Mouse (Mus musculus): Measurements from ENCODE around the gene Scaf11. TPM values are rescaled to one million over a fixed set of nuclear protein-coding genes. Genes with fewer than 3 reads are reported as not detected.
"Not testable (repeated sequence)": the region's sequence is repeated elsewhere in the genome, so short reads cannot be mapped to it uniquely, and the experiment has no call there.

Gene Scaf11
- polyA plus RNA-seq, 1 experiment from 2014 or later, result 93.2 TPM

DNA sequence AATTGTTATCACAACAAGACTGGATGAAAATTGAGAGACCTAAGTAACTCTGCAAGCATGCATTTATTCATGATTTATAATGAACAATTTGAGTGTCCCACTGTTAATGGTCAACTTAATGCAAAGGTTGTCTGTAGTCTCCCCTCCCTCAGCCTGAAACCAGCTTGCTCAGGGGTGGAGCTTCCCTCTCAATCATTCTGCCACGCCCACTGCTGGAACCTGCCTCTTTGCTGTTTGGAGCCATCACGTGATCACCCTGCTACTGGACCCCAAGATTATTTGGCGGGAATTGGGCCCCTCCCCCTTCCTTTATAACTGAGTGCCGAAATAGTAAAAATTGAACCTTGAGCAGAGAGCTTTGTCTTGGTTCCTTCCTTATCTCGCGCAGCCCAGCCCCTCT, 19.2 kb downstream of the Scaf11 start:
- H3K9ac ChIP-seq (ENCODE audit: low read depth, low read length); H3K27ac ChIP-seq (ENCODE audit: low read depth, low read length); H3K4me2 ChIP-seq (replicated peaks; ENCODE audit: low read depth, low read length); H3K4me1 ChIP-seq (replicated peaks; ENCODE audit: control insufficient read depth, insufficient read depth, low read length); H3K36me3 ChIP-seq (ENCODE audit: control insufficient read depth, insufficient read depth, low read length); DNase-seq (ENCODE audit: low spot score); H3K4me3 ChIP-seq (ENCODE audit: low read depth, low read length); H3K27me3 ChIP-seq (ENCODE audit: control insufficient read depth, insufficient read depth, low read length); ATAC-seq (ENCODE audit: low FRiP score); H3K9me3 ChIP-seq (ENCODE audit: control insufficient read depth, low read length): not testable (repeated sequence)
- WGBS, result 83% methylated on average over 5 of the region's 6 CpGs

- Histone ChIP-seq H3K9ac (ENCODE audit: low read depth, low read length) (no peak overlapping the region), H3K4me3 (ENCODE audit: low read depth, low read length) (no peak overlapping the region), H3K27me3 (ENCODE audit: control insufficient read depth, insufficient read depth, low read length) (no peaks in the 10 kb centered on the region), H3K27ac (ENCODE audit: low read depth, low read length) (no peak overlapping the region), H3K4me2 (replicated peaks; ENCODE audit: low read depth, low read length) (no peak overlapping the region), H3K4me1 (replicated peaks; ENCODE audit: control insufficient read depth, insufficient read depth, low read length) (no peaks in the 10 kb centered on the region), H3K36me3 (ENCODE audit: control insufficient read depth, insufficient read depth, low read length) (0 out of 2 replicates have a peak, but pooled peaks cover 5% of the 10 kb centered on the region), H3K9me3 (ENCODE audit: control insufficient read depth, low read length) (no peaks in the 10 kb centered on the region)
- 98% methylated on average over 1 of the region's 1 CpGs for whole genome bisulfite sequencing
- no peak for ATAC-seq (ENCODE audit: low FRiP score)
- no peak for DNase-seq (ENCODE audit: low spot score)
Measured at GRCm38 (mm10) chr15:96434202-96434601, 26.4 kb downstream of the Scaf11 start.

DNA sequence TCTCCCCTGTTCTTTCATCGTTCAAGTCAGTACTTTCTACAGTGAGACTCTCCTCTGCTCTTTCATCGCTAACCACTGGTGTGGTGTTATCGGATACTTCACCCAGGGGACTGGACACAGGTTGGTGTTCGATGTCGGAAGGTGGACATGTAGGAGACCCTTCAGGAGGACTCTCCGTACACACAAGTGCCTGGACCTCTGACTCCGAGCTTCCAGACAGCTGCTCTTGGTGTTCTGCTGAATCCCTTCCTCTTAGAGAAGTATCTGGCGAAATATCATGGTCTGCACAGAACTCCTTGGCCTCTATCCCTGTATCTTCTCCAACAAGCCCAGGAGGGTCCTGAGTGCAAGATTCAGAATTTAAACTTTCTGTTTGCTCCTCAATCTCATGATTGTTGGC, 40.7 kb downstream of the Scaf11 start:
- 93% methylated on average over 8 of the region's 8 CpGs for WGBS
- no peak overlapping the region for H3K9ac ChIP-seq (ENCODE audit: low read depth, low read length)
- no peaks in the 10 kb centered on the region for H3K4me1 ChIP-seq (replicated peaks; ENCODE audit: control insufficient read depth, insufficient read depth, low read length)
- H3K4me2 ChIP-seq (replicated peaks; ENCODE audit: low read depth, low read length), result no peak overlapping the region
- DNase-seq (ENCODE audit: low spot score) (no peak), ATAC-seq (ENCODE audit: low FRiP score) (no peak)
- H3K27me3 ChIP-seq (ENCODE audit: control insufficient read depth, insufficient read depth, low read length), result no peaks in the 10 kb centered on the region
- peaks cover 7% of the 10 kb centered on the region; the same call in 1 of the 2 replicates for H3K36me3 ChIP-seq (ENCODE audit: control insufficient read depth, insufficient read depth, low read length)
- H3K27ac ChIP-seq (ENCODE audit: low read depth, low read length), result no peak overlapping the region
- no peak overlapping the region for H3K4me3 ChIP-seq (ENCODE audit: low read depth, low read length)
- H3K9me3 ChIP-seq (ENCODE audit: control insufficient read depth, low read length), result no peaks in the 10 kb centered on the region

DNA sequence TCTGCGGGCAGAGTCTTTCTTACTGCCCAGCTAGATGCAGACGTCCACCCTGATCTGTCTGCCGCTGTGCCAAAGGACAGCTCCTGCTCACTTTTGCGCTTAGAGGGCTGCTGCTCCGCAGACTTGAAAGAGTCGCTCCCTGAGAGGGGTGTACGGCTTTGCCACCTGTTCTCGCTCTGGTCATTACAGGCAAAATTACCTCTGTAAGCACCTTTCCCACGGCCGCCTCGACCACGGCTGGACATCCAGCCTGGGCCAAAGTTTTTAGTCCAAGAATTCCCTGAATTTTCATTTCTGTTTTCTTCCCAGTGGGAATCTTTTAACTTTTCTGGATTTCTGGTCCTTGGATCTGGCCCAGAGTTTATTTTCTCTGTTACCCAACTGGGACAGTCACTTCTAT, 42.5 kb downstream of the Scaf11 start:
- peaks cover 9% of the 10 kb centered on the region; the same call in 1 of the 2 replicates for H3K36me3 ChIP-seq (ENCODE audit: control insufficient read depth, insufficient read depth, low read length)
- 95% methylated on average over 12 of the region's 12 CpGs for WGBS

GRCm38 (mm10) chr15:96408717-96409121, 51.9 kb downstream of the Scaf11 start:
- Histone ChIP-seq H3K4me2 (replicated peaks; ENCODE audit: low read depth, low read length) (no peak overlapping the region), H3K36me3 (ENCODE audit: control insufficient read depth, insufficient read depth, low read length) (peaks cover 5% of the 10 kb centered on the region; the same call in 1 of the 2 replicates), H3K9me3 (ENCODE audit: control insufficient read depth, low read length) (no peaks in the 10 kb centered on the region), H3K4me1 (replicated peaks; ENCODE audit: control insufficient read depth, insufficient read depth, low read length) (no peaks in the 10 kb centered on the region), H3K27ac (ENCODE audit: low read depth, low read length) (no peak overlapping the region), H3K27me3 (ENCODE audit: control insufficient read depth, insufficient read depth, low read length) (no peaks in the 10 kb centered on the region), H3K4me3 (ENCODE audit: low read depth, low read length) (no peak overlapping the region), H3K9ac (ENCODE audit: low read depth, low read length) (no peak overlapping the region)
- 96% methylated on average over 6 of the region's 6 CpGs for WGBS
- DNase-seq (ENCODE audit: low spot score) (no peak), ATAC-seq (ENCODE audit: low FRiP score) (no peak)

More for the DNA sequence above, 42.5 kb downstream of the Scaf11 start:
- Histone ChIP-seq H3K9me3 (ENCODE audit: control insufficient read depth, low read length) (no peaks in the 10 kb centered on the region), H3K27me3 (ENCODE audit: control insufficient read depth, insufficient read depth, low read length) (no peaks in the 10 kb centered on the region), H3K4me3 (ENCODE audit: low read depth, low read length) (no peak overlapping the region), H3K27ac (ENCODE audit: low read depth, low read length) (no peak overlapping the region), H3K9ac (ENCODE audit: low read depth, low read length) (no peak overlapping the region), H3K4me1 (replicated peaks; ENCODE audit: control insufficient read depth, insufficient read depth, low read length) (no peaks in the 10 kb centered on the region), H3K4me2 (replicated peaks; ENCODE audit: low read depth, low read length) (no peak overlapping the region)
- ATAC-seq (ENCODE audit: low FRiP score) (no peak), DNase-seq (ENCODE audit: low spot score) (no peak)

DNA sequence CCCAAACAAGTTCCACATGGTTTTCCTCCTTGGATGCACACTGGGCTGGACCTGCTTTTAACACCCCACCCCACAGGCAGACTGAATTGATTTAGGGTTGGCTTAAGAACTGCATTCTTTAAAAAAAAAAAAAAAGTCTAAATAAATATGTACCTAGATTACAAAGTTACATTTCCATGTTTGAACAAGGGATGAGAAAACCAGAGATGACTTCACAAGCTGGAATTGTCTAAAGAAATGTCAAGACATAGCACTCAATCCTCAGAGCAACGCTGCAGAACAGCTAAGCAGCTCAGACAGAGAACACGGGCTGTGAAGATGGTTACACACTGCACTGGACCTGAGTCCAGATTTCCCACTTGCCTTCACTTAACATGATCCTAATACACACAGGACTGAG, 53.5 kb downstream of the Scaf11 start:
- Histone ChIP-seq H3K4me1 (replicated peaks; ENCODE audit: control insufficient read depth, insufficient read depth, low read length) (no peaks in the 10 kb centered on the region), H3K9me3 (ENCODE audit: control insufficient read depth, low read length) (no peaks in the 10 kb centered on the region), H3K27me3 (ENCODE audit: control insufficient read depth, insufficient read depth, low read length) (no peaks in the 10 kb centered on the region), H3K4me2 (replicated peaks; ENCODE audit: low read depth, low read length) (no peak overlapping the region), H3K9ac (ENCODE audit: low read depth, low read length) (no peak overlapping the region), H3K27ac (ENCODE audit: low read depth, low read length) (no peak overlapping the region), H3K4me3 (ENCODE audit: low read depth, low read length) (no peak overlapping the region), H3K36me3 (ENCODE audit: control insufficient read depth, insufficient read depth, low read length) (peaks cover 3% of the 10 kb centered on the region; the same call in 1 of the 2 replicates)
- ATAC-seq (ENCODE audit: low FRiP score) (no peak), DNase-seq (ENCODE audit: low spot score) (no peak)
- 82% methylated on average over 2 of the region's 2 CpGs for WGBS

GRCm38 (mm10) chr15:96406253-96406652, 54.4 kb downstream of the Scaf11 start:
- 87% methylated on average over 4 of the region's 4 CpGs for WGBS
- DNase-seq (ENCODE audit: low spot score) (no peak), ATAC-seq (ENCODE audit: low FRiP score) (no peak)
- Histone ChIP-seq H3K27me3 (ENCODE audit: control insufficient read depth, insufficient read depth, low read length) (no peaks in the 10 kb centered on the region), H3K9me3 (ENCODE audit: control insufficient read depth, low read length) (no peaks in the 10 kb centered on the region), H3K4me1 (replicated peaks; ENCODE audit: control insufficient read depth, insufficient read depth, low read length) (no peaks in the 10 kb centered on the region), H3K9ac (ENCODE audit: low read depth, low read length) (no peak overlapping the region), H3K27ac (ENCODE audit: low read depth, low read length) (no peak overlapping the region), H3K36me3 (ENCODE audit: control insufficient read depth, insufficient read depth, low read length) (peaks cover 3% of the 10 kb centered on the region; the same call in 1 of the 2 replicates), H3K4me2 (replicated peaks; ENCODE audit: low read depth, low read length) (no peak overlapping the region), H3K4me3 (ENCODE audit: low read depth, low read length) (no peak overlapping the region)

DNA sequence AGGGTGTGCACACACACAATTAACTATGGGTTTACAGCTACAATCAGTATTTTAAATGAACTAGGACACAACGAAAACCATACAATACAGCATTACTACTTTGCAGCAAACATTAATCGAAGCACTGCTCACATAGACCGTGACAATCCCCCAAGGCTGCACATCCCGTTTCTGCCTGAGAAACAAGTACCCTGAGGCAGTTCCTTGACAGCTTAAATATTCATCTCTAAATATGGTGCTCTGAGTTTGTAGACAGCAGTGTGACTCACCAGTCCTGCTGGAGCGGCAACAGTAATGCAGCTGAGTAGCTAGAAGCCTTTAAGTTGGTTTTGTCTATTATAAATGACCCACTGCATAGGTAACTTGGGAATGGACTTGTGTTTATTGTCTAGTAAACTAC, 55.1 kb downstream of the Scaf11 start:
- WGBS, result 89% methylated on average over 5 of the region's 5 CpGs
- no peak for ATAC-seq (ENCODE audit: low FRiP score)
- Histone ChIP-seq H3K4me1 (replicated peaks; ENCODE audit: control insufficient read depth, insufficient read depth, low read length) (no peaks in the 10 kb centered on the region), H3K36me3 (ENCODE audit: control insufficient read depth, insufficient read depth, low read length) (peaks cover 3% of the 10 kb centered on the region; the same call in 1 of the 2 replicates), H3K9ac (ENCODE audit: low read depth, low read length) (no peak overlapping the region), H3K4me3 (ENCODE audit: low read depth, low read length) (no peak overlapping the region), H3K4me2 (replicated peaks; ENCODE audit: low read depth, low read length) (no peak overlapping the region), H3K9me3 (ENCODE audit: control insufficient read depth, low read length) (no peaks in the 10 kb centered on the region), H3K27me3 (ENCODE audit: control insufficient read depth, insufficient read depth, low read length) (no peaks in the 10 kb centered on the region), H3K27ac (ENCODE audit: low read depth, low read length) (no peak overlapping the region)
- DNase-seq (ENCODE audit: low spot score), result no peak

DNA sequence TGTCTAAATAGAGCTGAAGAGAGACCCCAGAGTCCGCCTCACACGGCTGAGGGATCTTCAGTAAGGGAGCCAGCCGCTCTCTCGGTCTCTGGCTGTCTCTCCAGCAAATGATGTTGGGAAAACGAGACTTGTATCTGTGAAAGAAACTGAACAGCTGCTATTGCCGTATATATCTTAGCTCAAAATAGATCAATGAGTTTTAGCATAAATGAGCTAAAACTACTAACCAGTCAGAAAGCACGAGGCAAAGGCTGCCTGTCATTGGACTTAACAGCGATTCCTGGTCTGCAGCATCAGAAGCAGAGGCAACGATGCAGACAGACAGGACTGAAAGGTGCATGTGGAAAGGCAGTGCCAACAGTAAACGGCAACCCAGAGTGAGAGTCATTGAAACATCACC, 62.3 kb downstream of the Scaf11 start:
- H3K4me1 ChIP-seq (replicated peaks; ENCODE audit: control insufficient read depth, insufficient read depth, low read length), result no peaks in the 10 kb centered on the region; the same call in 1 of the 2 replicates
- no peak overlapping the region for H3K9ac ChIP-seq (ENCODE audit: low read depth, low read length)
- no peak overlapping the region for H3K4me3 ChIP-seq (ENCODE audit: low read depth, low read length)
- 94% methylated on average over 10 of the region's 10 CpGs for WGBS
- DNase-seq (ENCODE audit: low spot score) (no peak), ATAC-seq (ENCODE audit: low FRiP score) (no peak)
- H3K9me3 ChIP-seq (ENCODE audit: control insufficient read depth, low read length), result no peaks in the 10 kb centered on the region
- H3K27me3 ChIP-seq (ENCODE audit: control insufficient read depth, insufficient read depth, low read length), result no peaks in the 10 kb centered on the region
- H3K4me2 ChIP-seq (replicated peaks; ENCODE audit: low read depth, low read length), result no peak overlapping the region
- H3K36me3 ChIP-seq (ENCODE audit: control insufficient read depth, insufficient read depth, low read length), result no peaks in the 10 kb centered on the region
- H3K27ac ChIP-seq (ENCODE audit: low read depth, low read length), result no peak overlapping the region

Measured in hindbrain, embryonic 11.5 days (tissue).